Mouse (Mus musculus) forebrain, embryonic 14.5 days (tissue): ENCODE results near the gene Rilp. TPM values are rescaled to one million over a fixed set of nuclear protein-coding genes. Genes with fewer than 3 reads are reported as not detected.

Experiments used
- ATAC-seq: fragments of 200-750 bp; cut with Nextera tagmentation; 2 replicates; pipeline ENCODE4 v1.8.0; 2017; ENCODE audit warnings: mild to moderate bottlenecking, moderate library complexity
- DNase-seq: peaks from one replicate; pipeline ENCODE4 v3.0.0-alpha.2; 2015; ENCODE audit warnings: low spot score
- H3K27ac ChIP-seq: fragments of 300-500 bp; sonication (generic); 2 replicates; pipeline ENCODE4 v1.5.1; 2014; ENCODE audit warnings: low read depth, mild to moderate bottlenecking, control low read depth, low read length, moderate library complexity
- H3K27me3 ChIP-seq: fragments of 300-500 bp; sonication (generic); replicated peaks from 2 replicates; pipeline ENCODE4 v1.6.1; 2014; ENCODE audit warnings: low read length, control low read depth, mixed read lengths; ENCODE audit not compliant: control insufficient read depth, insufficient read depth
- H3K36me3 ChIP-seq: fragments of 300-500 bp; sonication (generic); 2 replicates; pipeline ENCODE4 v1.6.1; 2014; ENCODE audit warnings: low read length, control low read depth; ENCODE audit not compliant: control insufficient read depth, insufficient read depth
- H3K4me1 ChIP-seq: fragments of 300-500 bp; sonication (generic); 2 replicates; pipeline ENCODE4 v1.6.1; 2014; ENCODE audit warnings: antibody characterized with exemption, low read length, control low read depth; ENCODE audit not compliant: control insufficient read depth, insufficient read depth
- H3K4me2 ChIP-seq: fragments of 300-500 bp; sonication (generic); 2 replicates; pipeline ENCODE4 v1.6.1; 2014; ENCODE audit warnings: mild to moderate bottlenecking, control low read depth, low read length
- H3K4me3 ChIP-seq: fragments of 300-500 bp; sonication (generic); 2 replicates; pipeline ENCODE4 v1.5.1; 2014; ENCODE audit warnings: low read depth, low read length, control low read depth
- H3K9ac ChIP-seq: fragments of 300-500 bp; sonication (generic); 2 replicates; pipeline ENCODE4 v1.6.1; 2014; ENCODE audit warnings: mild to moderate bottlenecking, low read length, control low read depth, moderate library complexity
- H3K9me3 ChIP-seq: fragments of 300-500 bp; sonication (generic); replicated peaks from 2 replicates; pipeline ENCODE4 v1.6.1; 2016; ENCODE audit warnings: low read length, control low read depth, mixed read lengths; ENCODE audit not compliant: control insufficient read depth
- WGBS: fragments of 180-500 bp; shearing (Covaris S2); extraction: QIAGEN DNeasy Blood & Tissue Kit; methylation state at CpG from one replicate; pipeline ENCODE4 v1.1.7; 2014; 5-methylcytosine and 5-hydroxymethylcytosine counted together
- polyA plus RNA-seq: library from polyadenylated mRNA; unstranded; fragments of >200 nt; fragmentation: Nextera tagmentation; extraction: Ambion mirVana; gene quantifications from 2 replicates; pipeline ENCODE4 v1.2.1, GENCODE M21; 2014

Gene Rilp
- polyA plus RNA-seq, 1 experiment from 2014 or later: 0.86 TPM

GRCm38 (mm10) chr11:75464417-75464816 lies 45.5 kb upstream of the Rilp start:
- Histone ChIP-seq H3K9ac (no peak overlapping the region), H3K36me3 (peaks cover 8% of the 10 kb centered on the region; the same call in 1 of the 2 replicates), H3K4me3 (no peak overlapping the region), H3K27me3 (no peaks in the 10 kb centered on the region), H3K4me1 (peaks cover 18% of the 10 kb centered on the region), H3K9me3 (no peaks in the 10 kb centered on the region), H3K4me2 (no peak overlapping the region), H3K27ac (no peak overlapping the region)
- 91% methylated on average over 6 of the region's 6 CpGs for WGBS
- DNase-seq (no peak), ATAC-seq (no peak)

- H3K4me2 ChIP-seq: no peak overlapping the region
- no peaks in the 10 kb centered on the region for H3K9me3 ChIP-seq
- no peaks in the 10 kb centered on the region for H3K27me3 ChIP-seq
- ATAC-seq (no peak), DNase-seq (no peak)
- peaks cover 13% of the 10 kb centered on the region for H3K4me1 ChIP-seq
- no peak overlapping the region for H3K27ac ChIP-seq
- 86% methylated on average over 6 of the region's 6 CpGs for WGBS
- no peak overlapping the region for H3K4me3 ChIP-seq
- H3K36me3 ChIP-seq: peaks cover 8% of the 10 kb centered on the region; the same call in 1 of the 2 replicates
- no peak overlapping the region for H3K9ac ChIP-seq
Observed at GRCm38 (mm10) chr11:75465051-75465450, 44.8 kb upstream of the Rilp start.

- H3K27ac ChIP-seq: no peak overlapping the region
- no peak overlapping the region for H3K4me3 ChIP-seq
- H3K4me2 ChIP-seq: no peak overlapping the region
- no peak for ATAC-seq
- no peaks in the 10 kb centered on the region for H3K27me3 ChIP-seq
- H3K4me1 ChIP-seq: peaks cover 10% of the 10 kb centered on the region
- peaks cover 8% of the 10 kb centered on the region; the same call in 1 of the 2 replicates for H3K36me3 ChIP-seq
- H3K9ac ChIP-seq: no peak overlapping the region
- H3K9me3 ChIP-seq: no peaks in the 10 kb centered on the region
- 96% methylated on average over 4 of the region's 4 CpGs for WGBS
- no peak for DNase-seq
Observed at GRCm38 (mm10) chr11:75466731-75467505, 43.0 kb upstream of the Rilp start.

- Histone ChIP-seq H3K4me3 (0 out of 2 replicates have a peak overlapping the region, but pooled peaks have one; percentile 8), H3K27ac (no peak overlapping the region), H3K4me2 (peak overlapping the region; percentile 46), H3K9ac (peak overlapping the region; percentile 46), H3K36me3 (peaks cover 8% of the 10 kb centered on the region; the same call in 1 of the 2 replicates), H3K9me3 (no peaks in the 10 kb centered on the region), H3K4me1 (peaks cover 2% of the 10 kb centered on the region; the same call in 1 of the 2 replicates), H3K27me3 (no peaks in the 10 kb centered on the region)
- ATAC-seq: no peak
- 18% methylated on average over 19 of the region's 19 CpGs for WGBS
- DNase-seq: no peak
Observed at GRCm38 (mm10) chr11:75467512-75468215, 42.2 kb upstream of the Rilp start.

- H3K9me3 ChIP-seq: no peaks in the 10 kb centered on the region
- ATAC-seq: no peak
- no peaks in the 10 kb centered on the region for H3K27me3 ChIP-seq
- H3K36me3 ChIP-seq: peaks cover 8% of the 10 kb centered on the region; the same call in 1 of the 2 replicates
- no peak overlapping the region for H3K27ac ChIP-seq
- 68% methylated on average over 7 of the region's 7 CpGs for WGBS
- H3K9ac ChIP-seq: peak overlapping the region; percentile 46
- H3K4me3 ChIP-seq: 0 out of 2 replicates have a peak overlapping the region, but pooled peaks have one; percentile 8
- no peaks in the 10 kb centered on the region for H3K4me1 ChIP-seq
- H3K4me2 ChIP-seq: peak overlapping the region; percentile 46
- DNase-seq: no peak
Observed at GRCm38 (mm10) chr11:75468410-75468809, 41.5 kb upstream of the Rilp start.

- Histone ChIP-seq H3K36me3 (peaks cover 8% of the 10 kb centered on the region; the same call in 1 of the 2 replicates), H3K9me3 (no peaks in the 10 kb centered on the region), H3K9ac (no peak overlapping the region), H3K27me3 (no peaks in the 10 kb centered on the region), H3K4me2 (no peak overlapping the region), H3K4me1 (no peaks in the 10 kb centered on the region), H3K27ac (no peak overlapping the region), H3K4me3 (no peak overlapping the region)
- ATAC-seq: no peak
- 93% methylated on average over 4 of the region's 4 CpGs for WGBS
- no peak for DNase-seq
Observed at GRCm38 (mm10) chr11:75469261-75469660, 40.6 kb upstream of the Rilp start.

GRCm38 (mm10) chr11:75470675-75471074 lies 39.2 kb upstream of the Rilp start:
- no peak overlapping the region for H3K4me2 ChIP-seq
- H3K9me3 ChIP-seq: no peaks in the 10 kb centered on the region
- H3K36me3 ChIP-seq: peaks cover 3% of the 10 kb centered on the region; the same call in 1 of the 2 replicates
- no peak for DNase-seq
- H3K9ac ChIP-seq: no peak overlapping the region
- H3K27ac ChIP-seq: no peak overlapping the region
- no peaks in the 10 kb centered on the region for H3K27me3 ChIP-seq
- H3K4me3 ChIP-seq: no peak overlapping the region
- 83% methylated on average over 3 of the region's 3 CpGs for WGBS
- H3K4me1 ChIP-seq: no peaks in the 10 kb centered on the region
- ATAC-seq: no peak

GRCm38 (mm10) chr11:75472469-75473081 lies 37.3 kb upstream of the Rilp start:
- DNase-seq (no peak), ATAC-seq (no peak)
- WGBS: 87% methylated on average over 11 of the region's 11 CpGs
- H3K4me1 ChIP-seq: no peaks in the 10 kb centered on the region
- H3K27me3 ChIP-seq: no peaks in the 10 kb centered on the region
- H3K4me3 ChIP-seq: no peak overlapping the region
- no peak overlapping the region for H3K4me2 ChIP-seq
- no peak overlapping the region for H3K27ac ChIP-seq
- no peaks in the 10 kb centered on the region for H3K9me3 ChIP-seq
- H3K9ac ChIP-seq: no peak overlapping the region
- no peaks in the 10 kb centered on the region for H3K36me3 ChIP-seq
